Mouse (Mus musculus): Measurements from ENCODE around the gene Prr15l. TPM values are rescaled to one million over a fixed set of nuclear protein-coding genes. Genes with fewer than 3 reads are reported as not detected.
A peak's percentile ranks its signal among the peaks of the same experiment; 100 is the strongest.

Prr15l gene
- polyA plus RNA-seq, 1 experiment from 2014 or later = not detected

GRCm38 (mm10) chr11:96982859-96983258 lies 55.0 kb downstream of the Prr15l start, which contains the start of gene Sp2:
Gene Sp2, minus strand, starts transcription at chr11:96982959.
- WGBS = 29% methylated on average over 7 of the region's 7 CpGs
- peak within 1 kb of the TSS; percentile 33 for H3K4me2 ChIP-seq
- no peak within 1 kb of the TSS for H3K27ac ChIP-seq (replicated peaks)
- no peak for ATAC-seq (ENCODE audit: low read depth)
- no peaks in the 10 kb centered on the region for H3K36me3 ChIP-seq
- peaks cover 25% of the 10 kb centered on the region for H3K4me1 ChIP-seq (replicated peaks)
- peaks cover 28% of the 10 kb centered on the region for H3K27me3 ChIP-seq
- peak within 1 kb of the TSS; percentile 43; the same call in 1 of the 2 replicates for H3K9ac ChIP-seq
- H3K9me3 ChIP-seq = no peaks in the 10 kb centered on the region
- H3K4me3 ChIP-seq = no peak within 1 kb of the TSS

GRCm38 (mm10) chr11:96984903-96985302 lies 57.0 kb downstream of the Prr15l start:
- Histone ChIP-seq H3K4me2 (no peak overlapping the region), H3K4me1 (replicated peaks) (peaks cover 26% of the 10 kb centered on the region), H3K4me3 (no peak overlapping the region), H3K36me3 (no peaks in the 10 kb centered on the region), H3K27ac (replicated peaks) (no peak overlapping the region), H3K27me3 (peaks cover 40% of the 10 kb centered on the region), H3K9ac (no peak overlapping the region), H3K9me3 (no peaks in the 10 kb centered on the region)
- no peak for ATAC-seq (ENCODE audit: low read depth)
- 14% methylated on average over 4 of the region's 4 CpGs for WGBS

DNA sequence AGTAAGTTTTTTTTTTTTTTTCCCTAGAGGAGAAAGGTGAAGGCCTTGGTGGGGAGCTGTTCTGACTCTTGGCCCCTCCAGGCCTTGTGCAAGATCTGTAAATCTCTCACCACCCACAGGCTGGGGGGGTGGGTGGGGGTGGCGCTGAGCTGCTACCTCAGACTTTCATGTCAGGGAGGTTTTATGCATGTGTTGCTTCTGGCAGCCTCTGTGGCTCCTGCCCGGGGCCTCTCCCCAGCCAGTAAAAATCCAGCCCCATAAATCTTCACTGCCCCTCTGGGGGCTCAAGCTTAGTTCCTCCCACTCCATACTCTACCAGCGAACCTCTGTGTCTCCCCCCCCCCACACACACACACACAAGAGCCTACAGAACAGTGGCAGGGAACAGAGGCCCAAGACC lies 58.6 kb downstream of the Prr15l start:
- H3K9ac ChIP-seq = 0 out of 2 replicates have a peak overlapping the region, but pooled peaks have one; percentile 8
- H3K4me2 ChIP-seq = no peak overlapping the region
- no peak overlapping the region for H3K4me3 ChIP-seq
- WGBS = 9% methylated on average over 3 of the region's 3 CpGs
- H3K27ac ChIP-seq (replicated peaks) = no peak overlapping the region
- peaks cover 40% of the 10 kb centered on the region for H3K27me3 ChIP-seq
- peaks cover 26% of the 10 kb centered on the region for H3K4me1 ChIP-seq (replicated peaks)
- ATAC-seq (ENCODE audit: low read depth) = no peak
- no peaks in the 10 kb centered on the region for H3K9me3 ChIP-seq
- no peaks in the 10 kb centered on the region for H3K36me3 ChIP-seq

Other genes with a start within 250 kb of the Prr15l start
- gene Snx11, start 150.5 kb upstream of the Prr15l start, polyA plus RNA-seq (2015; fragmentation: Nextera tagmentation; extraction: Ambion mirVana) = 78.0 and 84.2 TPM in 2 replicates
- gene Cbx1, start 139.0 kb upstream of the Prr15l start, polyA plus RNA-seq (2015; fragmentation: Nextera tagmentation; extraction: Ambion mirVana) = 91.6 and 95.1 TPM in 2 replicates
- 66.2 and 66.5 TPM in 2 replicates for gene Nfe2l1, start 98.1 kb upstream of the Prr15l start, polyA plus RNA-seq (2015; fragmentation: Nextera tagmentation; extraction: Ambion mirVana)
- 36.6 and 43.2 TPM in 2 replicates for gene Copz2, start 78.2 kb upstream of the Prr15l start, polyA plus RNA-seq (2015; fragmentation: Nextera tagmentation; extraction: Ambion mirVana)
- gene Cdk5rap3, start 11.6 kb upstream of the Prr15l start, polyA plus RNA-seq (2015; fragmentation: Nextera tagmentation; extraction: Ambion mirVana) = 79.2 and 92.0 TPM in 2 replicates
- gene Pnpo, start 15.9 kb downstream of the Prr15l start, polyA plus RNA-seq (2015; fragmentation: Nextera tagmentation; extraction: Ambion mirVana) = 18.5 and 22.3 TPM in 2 replicates
- gene Sp2, start 54.9 kb downstream of the Prr15l start, polyA plus RNA-seq (2015; fragmentation: Nextera tagmentation; extraction: Ambion mirVana) = 15.9 and 16.7 TPM in 2 replicates
- 0.17 and 0.29 TPM in 2 replicates for gene Sp6, start 85.3 kb downstream of the Prr15l start, polyA plus RNA-seq (2015; fragmentation: Nextera tagmentation; extraction: Ambion mirVana)
- gene Scrn2, start 101.8 kb downstream of the Prr15l start, polyA plus RNA-seq (2015; fragmentation: Nextera tagmentation; extraction: Ambion mirVana) = 13.7 and 15.0 TPM in 2 replicates
- gene Lrrc46, start 113.3 kb downstream of the Prr15l start, polyA plus RNA-seq (2015; fragmentation: Nextera tagmentation; extraction: Ambion mirVana) = 1.8 and 3.0 TPM in 2 replicates
- 58.9 and 59.0 TPM in 2 replicates for gene Mrpl10, start 113.5 kb downstream of the Prr15l start, polyA plus RNA-seq (2015; fragmentation: Nextera tagmentation; extraction: Ambion mirVana)
- 9.2 and 11.0 TPM in 2 replicates for gene Osbpl7, start 122.5 kb downstream of the Prr15l start, polyA plus RNA-seq (2015; fragmentation: Nextera tagmentation; extraction: Ambion mirVana)
- gene Tbx21, start 187.2 kb downstream of the Prr15l start, polyA plus RNA-seq (2015; fragmentation: Nextera tagmentation; extraction: Ambion mirVana) = 0.07 and 0.15 TPM in 2 replicates
- 9.1 and 9.5 TPM in 2 replicates for gene Tbkbp1, start 223.4 kb downstream of the Prr15l start, polyA plus RNA-seq (2015; fragmentation: Nextera tagmentation; extraction: Ambion mirVana)